Mouse (Mus musculus) cerebellum, adult 2 months (tissue): Measurements from ENCODE around the gene Hhex. TPM values are rescaled to one million over a fixed set of nuclear protein-coding genes. Genes with fewer than 3 reads are reported as not detected.

Experiments
- DNase-seq, 2 experiments: peaks; one replicate each; pipeline ENCODE4 v3.0.0; 2021
- H3K27ac ChIP-seq: fragments of 200-500 bp; 2 replicates; pipeline ENCODE4 v1.5.1; 2012; ENCODE audit warnings: low read length, control low read depth, inconsistent platforms; ENCODE audit not compliant: insufficient read depth
- H3K27me3 ChIP-seq: fragments of 200-500 bp; 2 replicates; pipeline ENCODE4 v1.6.1; 2012; ENCODE audit warnings: inconsistent platforms, mild to moderate bottlenecking, low read length, moderate library complexity; ENCODE audit not compliant: control insufficient read depth, insufficient read depth
- H3K4me1 ChIP-seq: fragments of 200-500 bp; 2 replicates; pipeline ENCODE4 v1.6.1; 2011; ENCODE audit warnings: low read length; ENCODE audit not compliant: control insufficient read depth, insufficient read depth
- H3K4me3 ChIP-seq: fragments of 200-500 bp; replicated peaks from 2 replicates; pipeline ENCODE3; 2011; ENCODE audit warnings: mild to moderate bottlenecking, low read depth, low read length, control low read depth; ENCODE audit not compliant: insufficient read depth
- CTCF ChIP-seq: fragments of 200-500 bp; IDR thresholded peaks from 2 replicates; pipeline ENCODE4 v1.5.1; 2011; ENCODE audit warnings: low read depth, mild to moderate bottlenecking, control low read depth, low read length, moderate library complexity, borderline replicate concordance; ENCODE audit not compliant: insufficient read depth
- POLR2A ChIP-seq: fragments of 200-500 bp; IDR thresholded peaks from 2 replicates; pipeline ENCODE4 v1.6.1; 2011; ENCODE audit warnings: low read length, control low read depth, borderline replicate concordance; ENCODE audit not compliant: insufficient read depth
- WGBS: fragments of 180-500 bp; shearing (Covaris S2); methylation state at CpG from one replicate; pipeline ENCODE4 v1.1.7; 2018; 5-methylcytosine and 5-hydroxymethylcytosine counted together
- polyA plus RNA-seq: library from polyadenylated mRNA; depleted of rRNA; stranded (reverse); fragments of >200 nt; gene quantifications from 2 replicates; pipeline ENCODE4 v1.2.3, GENCODE M21; 2012

Hhex gene
- polyA plus RNA-seq, 1 experiment: 1.9 TPM

- TF ChIP-seq CTCF (no peak), POLR2A (no peak)
- no peak overlapping the region for H3K27ac ChIP-seq
- H3K4me1 ChIP-seq: no peaks in the 10 kb centered on the region
- DNase-seq: no peak
- WGBS: 87% methylated on average over 11 of the region's 11 CpGs
- H3K4me3 ChIP-seq: no peak overlapping the region
- H3K27me3 ChIP-seq: peaks cover 10% of the 10 kb centered on the region; the same call in 1 of the 2 replicates
Observed at GRCm38 (mm10) chr19:37431139-37431756, 3.4 kb upstream of the Hhex start.

DNA sequence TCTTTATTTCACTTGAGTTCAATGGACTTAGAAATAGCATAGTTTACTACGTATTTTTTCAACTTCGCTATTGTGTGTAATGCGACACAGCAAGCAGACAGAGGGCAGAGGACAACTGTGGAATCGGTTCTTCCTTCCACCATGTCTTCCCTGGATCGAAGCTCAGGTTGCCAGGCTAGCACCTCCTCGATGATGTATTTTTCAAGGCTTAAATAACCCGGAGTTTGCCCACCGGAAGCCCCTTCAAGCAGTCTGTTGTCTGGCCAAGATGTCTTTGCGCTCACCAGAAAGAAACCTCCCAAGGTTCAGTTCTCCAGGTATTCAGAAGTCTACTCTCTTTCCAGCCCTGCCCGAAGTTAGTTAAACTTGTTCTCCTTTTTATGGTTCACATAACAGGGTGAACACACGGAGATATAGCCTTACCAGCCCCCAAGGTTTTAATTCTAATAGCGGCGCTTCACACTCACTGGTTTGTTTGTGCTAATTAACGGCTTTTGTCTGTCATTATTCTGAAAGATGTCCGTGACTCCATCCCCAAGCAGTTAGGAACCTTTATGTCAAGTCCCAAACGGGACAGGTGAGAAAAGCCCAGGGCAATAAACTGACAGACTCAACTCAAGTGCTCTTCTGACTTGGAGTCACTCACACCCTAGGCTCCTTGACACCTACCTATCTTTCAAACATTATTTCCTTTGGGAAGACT, 1.6 kb upstream of the Hhex start:
- Histone ChIP-seq H3K27ac (no peak overlapping the region), H3K4me3 (no peak overlapping the region), H3K27me3 (peaks cover 10% of the 10 kb centered on the region; the same call in 1 of the 2 replicates), H3K4me1 (no peaks in the 10 kb centered on the region)
- 21% methylated on average over 16 of the region's 16 CpGs for WGBS
- TF ChIP-seq POLR2A: no peak
- no peak for TF ChIP-seq CTCF
- no peak for DNase-seq

DNA sequence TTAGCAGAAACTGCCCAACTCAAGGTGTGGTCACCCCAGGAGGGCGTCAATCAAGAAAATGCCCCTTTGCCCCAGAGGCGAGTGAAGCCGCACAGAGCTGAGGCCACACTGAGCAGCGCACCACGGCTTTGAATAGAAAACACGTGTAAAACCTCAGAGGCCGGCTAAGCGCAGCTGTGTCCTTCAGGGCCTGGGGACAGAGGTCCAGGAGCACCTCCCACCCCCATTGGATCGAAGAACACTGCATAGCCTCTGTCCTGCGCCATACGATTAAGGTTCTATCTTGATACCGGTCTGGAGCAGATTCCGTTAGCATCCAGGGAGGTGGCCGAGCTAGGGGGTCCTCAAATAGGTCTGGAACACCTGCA, 731 bp upstream of the Hhex start:
- H3K27ac ChIP-seq: no peak overlapping the region
- no peak for TF ChIP-seq CTCF
- no peak for TF ChIP-seq POLR2A
- H3K4me3 ChIP-seq: no peak overlapping the region
- H3K4me1 ChIP-seq: no peaks in the 10 kb centered on the region
- no peak for DNase-seq
- WGBS: 2% methylated on average over 14 of the region's 14 CpGs
- peaks cover 10% of the 10 kb centered on the region; the same call in 1 of the 2 replicates for H3K27me3 ChIP-seq

- TF ChIP-seq POLR2A (no peak), CTCF (no peak)
- peaks cover 11% of the 10 kb centered on the region; the same call in 1 of the 2 replicates for H3K27me3 ChIP-seq
- no peaks in the 10 kb centered on the region for H3K4me1 ChIP-seq
- no peak overlapping the region for H3K4me3 ChIP-seq
- H3K27ac ChIP-seq: no peak overlapping the region
- 2% methylated on average over 77 of the region's 77 CpGs for WGBS
- peak in 1 of 2 experiments; percentile 11 for DNase-seq
Observed at GRCm38 (mm10) chr19:37435041-37435852, 637 bp downstream of the Hhex start.

DNA sequence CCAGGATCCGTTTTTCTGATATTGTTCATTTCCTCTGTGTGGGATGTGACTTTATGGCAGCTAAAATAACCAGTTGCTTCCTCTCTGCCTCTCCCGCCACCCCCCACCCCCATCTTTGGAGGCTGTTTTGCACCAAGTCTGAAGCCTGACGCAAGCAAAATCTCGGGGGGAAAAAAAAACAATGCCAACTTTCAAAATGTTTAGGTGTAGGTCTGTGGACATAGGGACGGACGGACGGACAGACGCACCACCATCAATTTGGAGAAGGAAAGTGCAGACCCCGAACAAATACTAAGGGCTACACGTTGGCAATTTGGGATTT, 1.2 kb downstream of the Hhex start:
- no peak for DNase-seq
- TF ChIP-seq CTCF (no peak), POLR2A (no peak)
- no peaks in the 10 kb centered on the region for H3K4me1 ChIP-seq
- peaks cover 11% of the 10 kb centered on the region; the same call in 1 of the 2 replicates for H3K27me3 ChIP-seq
- no peak overlapping the region for H3K27ac ChIP-seq
- WGBS: 12% methylated on average over 10 of the region's 10 CpGs
- no peak overlapping the region for H3K4me3 ChIP-seq

DNA sequence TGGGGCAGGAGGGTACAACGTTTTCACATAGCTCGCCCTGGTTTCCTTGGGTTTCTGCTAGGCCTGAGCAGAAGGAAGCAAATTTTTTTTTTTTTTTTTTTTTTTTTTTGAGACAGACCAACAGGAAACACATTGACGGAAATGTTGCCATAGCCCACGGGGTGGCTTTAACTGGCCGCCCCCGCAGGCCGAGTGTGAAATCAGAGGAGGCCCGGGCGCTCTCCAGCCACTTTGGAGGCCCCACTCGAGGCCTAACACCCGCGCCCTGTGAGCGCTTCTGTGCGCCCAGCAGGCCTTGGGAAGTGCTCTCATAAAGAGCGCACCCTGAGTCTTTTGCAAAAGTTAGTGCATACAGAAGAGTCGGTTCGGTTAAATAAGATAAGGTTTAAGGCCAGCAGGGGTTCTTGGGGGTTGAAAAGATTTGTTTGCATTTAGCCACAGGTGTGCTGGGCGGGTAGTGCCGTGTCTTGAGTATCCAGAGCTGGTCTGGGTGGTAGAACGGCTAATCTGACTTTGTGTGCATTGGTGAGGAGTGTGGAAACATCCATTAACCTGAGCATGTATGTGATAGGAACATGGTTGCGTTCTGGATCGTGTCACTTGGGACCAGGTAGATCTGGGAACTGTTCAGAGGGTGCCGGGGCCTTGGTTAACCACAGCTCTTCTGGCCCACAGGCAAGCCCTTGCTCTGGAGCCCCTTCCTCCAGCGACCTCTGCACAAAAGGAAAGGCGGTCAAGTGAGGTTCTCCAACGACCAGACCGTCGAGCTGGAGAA, 2.1 kb downstream of the Hhex start:
- Histone ChIP-seq H3K27ac (no peak overlapping the region), H3K27me3 (peaks cover 11% of the 10 kb centered on the region; the same call in 1 of the 2 replicates), H3K4me1 (no peaks in the 10 kb centered on the region), H3K4me3 (no peak overlapping the region)
- DNase-seq: no peak
- no peak for TF ChIP-seq POLR2A
- TF ChIP-seq CTCF: no peak
- 13% methylated on average over 28 of the region's 28 CpGs for WGBS

DNA sequence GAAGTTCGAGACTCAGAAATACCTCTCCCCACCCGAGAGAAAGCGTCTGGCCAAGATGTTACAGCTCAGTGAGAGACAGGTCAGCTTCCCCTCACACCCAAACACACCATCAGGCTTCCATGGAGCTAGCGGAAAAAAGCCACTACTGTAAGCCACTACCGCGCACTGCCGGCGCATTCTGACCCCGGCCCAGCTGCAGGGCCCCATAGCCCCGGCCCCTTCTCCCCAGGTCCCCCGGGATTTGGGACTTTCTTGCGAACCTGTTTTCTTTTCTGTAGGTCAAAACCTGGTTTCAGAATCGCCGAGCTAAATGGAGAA, 2.6 kb downstream of the Hhex start:
- no peak overlapping the region for H3K27ac ChIP-seq
- DNase-seq: no peak
- 5% methylated on average over 14 of the region's 14 CpGs for WGBS
- no peak overlapping the region for H3K4me3 ChIP-seq
- TF ChIP-seq POLR2A (no peak), CTCF (no peak)
- H3K4me1 ChIP-seq: no peaks in the 10 kb centered on the region
- peaks cover 11% of the 10 kb centered on the region; the same call in 1 of the 2 replicates for H3K27me3 ChIP-seq
